ENCODE assay signal across 15 mouse cellular contexts in genomic region chr14:23517374-23517773, GRCm38 (mm10).
"Had no signal": no experiment of that assay in that cellular context is flagged by ENCODE, and none has a peak within 500 bp of the region (broad histone marks: within the 10 kb centered on the region; RNA-seq: fewer than 3 reads in every experiment).

No protein-coding gene starts in this region.

- H3K4me2 ChIP-seq: neural tube, embryonic 15.5 days; stomach, embryonic 15.5 days had no signal

- H3K9me3 ChIP-seq: neural tube, embryonic 15.5 days; stomach, embryonic 15.5 days had no signal

- H3K4me3 ChIP-seq: neural tube, embryonic 15.5 days; stomach, embryonic 15.5 days had no signal

- H3K4me1 ChIP-seq: stomach, embryonic 15.5 days had no signal

- DNase-seq: retina, postnatal 1 day; right cerebral cortex, adult 18-20 months; right cerebral cortex, postnatal 14 days; right cerebral cortex, postnatal 25 days; right cerebral cortex, postnatal 4 days; spleen, adult 18-20 months; thymus, adult 18-20 months; thymus, adult 2 months; thymus, postnatal 14 days; thymus, postnatal 25 days; thymus, postnatal 36 days; thymus, postnatal 4 days had no signal

- H3K36me3 ChIP-seq: stomach, embryonic 15.5 days had no signal

- H3K27ac ChIP-seq: neural tube, embryonic 15.5 days; stomach, embryonic 15.5 days; stomach, postnatal 0 days had no signal

- H3K27me3 ChIP-seq: neural tube, embryonic 15.5 days; stomach, embryonic 15.5 days had no signal

- H3K9ac ChIP-seq: neural tube, embryonic 15.5 days; stomach, embryonic 15.5 days had no signal
